Mouse (Mus musculus) kidney, adult 2 months (tissue): Measurements from ENCODE around the gene Gm42674.

ENCODE experiments used
- CTCF ChIP-seq: fragments of 200-500 bp; conservative IDR thresholded peaks from 2 replicates; pipeline ENCODE4 v1.5.1; 2011; ENCODE audit warnings: low read depth, mild to moderate bottlenecking, control low read depth, low read length, moderate library complexity, mixed read lengths; ENCODE audit not compliant: insufficient read depth, insufficient read length
- POLR2A ChIP-seq: fragments of 200-500 bp; IDR thresholded peaks from one replicate; pipeline ENCODE4 v1.6.1; 2011; ENCODE audit warnings: low read depth, low read length, control low read depth

DNA sequence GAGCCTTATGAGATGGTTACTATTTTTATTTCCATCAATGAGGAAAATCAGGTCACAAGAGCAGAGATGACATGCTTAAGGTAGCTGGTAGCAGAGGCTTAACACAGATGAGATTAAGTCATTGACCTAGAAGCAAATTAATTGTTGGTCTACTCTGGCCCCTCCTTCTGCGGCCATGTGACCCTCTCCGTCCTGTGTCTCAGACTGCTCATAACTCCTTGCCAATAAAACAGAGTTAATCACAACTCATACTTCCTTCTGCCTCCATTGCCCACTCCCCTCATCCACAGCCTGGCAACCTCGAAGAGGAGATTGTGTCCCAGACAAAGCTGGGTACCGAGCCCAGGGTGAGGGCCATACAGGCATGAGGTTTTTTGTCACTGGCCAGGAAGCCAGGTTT lies 3.5 kb upstream of the Gm42674 start:
- TF ChIP-seq CTCF: no peak
- no peak for TF ChIP-seq POLR2A
